Mouse (Mus musculus): ENCODE measurements around the gene Crot. TPM values are rescaled to one million over a fixed set of nuclear protein-coding genes. Genes with fewer than 3 reads are reported as not detected.
"Not testable (repeated sequence)": the region's sequence is repeated elsewhere in the genome, so short reads cannot be mapped to it uniquely, and the experiment has no call there.

Gene Crot
- total RNA-seq, 2 experiments from 2014 or later = 27.5 to 36.1 TPM

DNA sequence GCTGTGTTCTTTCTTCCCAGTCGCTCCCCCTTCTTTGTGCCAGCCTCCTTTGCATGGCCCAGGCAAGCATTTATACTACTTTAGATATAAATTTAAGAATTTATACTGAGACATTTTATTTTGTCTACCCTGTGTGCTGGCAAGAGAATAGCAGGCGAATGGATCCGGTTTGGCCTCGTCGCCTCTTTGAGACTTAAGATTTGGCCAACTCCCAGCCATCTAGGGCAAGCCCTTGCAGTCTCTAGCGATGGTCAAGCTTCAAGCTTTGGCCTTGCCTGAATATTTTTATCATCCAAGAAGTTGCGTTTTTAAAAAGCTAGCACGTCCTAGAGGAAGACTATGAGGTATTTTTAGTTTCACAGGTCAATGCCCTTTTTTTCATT lies 380 bp upstream of the Crot start:
- no peak for ATAC-seq (replicated peaks; ENCODE audit: poor library complexity)

DNA sequence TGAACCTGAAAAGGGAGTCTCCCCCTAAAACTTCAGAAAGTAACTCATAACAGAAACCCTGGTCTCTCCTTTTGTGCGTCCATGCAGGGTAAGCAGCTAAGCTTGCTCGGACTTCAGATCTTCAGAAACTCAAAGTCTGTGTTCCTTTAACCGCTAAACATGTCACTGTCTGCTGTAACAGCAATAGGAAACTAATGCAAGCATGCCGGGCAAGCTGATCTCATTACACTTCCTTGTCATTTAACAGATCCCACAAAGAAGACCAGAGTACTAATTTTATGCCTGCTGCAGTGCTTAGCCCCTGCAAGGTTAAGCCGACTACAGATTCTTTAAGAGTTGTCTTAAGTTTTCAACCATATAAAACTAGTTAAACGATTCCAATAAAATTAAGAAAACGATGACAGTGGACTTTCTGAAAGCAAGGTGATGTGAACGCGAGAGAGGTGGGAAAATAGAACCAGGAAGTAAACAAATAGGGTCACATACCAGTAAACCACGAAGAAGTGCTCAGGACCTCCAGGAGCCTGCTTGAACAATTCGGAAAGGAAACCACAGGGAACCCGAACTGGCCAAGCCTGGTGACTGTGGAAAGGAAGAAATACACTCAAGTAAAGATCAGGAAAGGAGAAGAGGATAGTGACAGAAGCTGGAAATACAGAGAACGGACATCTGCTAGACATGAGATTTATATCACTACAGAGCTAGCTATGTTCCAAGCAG lies 998 bp downstream of the Crot start:
- ATAC-seq (replicated peaks; ENCODE audit: poor library complexity) = peak; percentile 10; the same call in 1 of the 2 replicates

DNA sequence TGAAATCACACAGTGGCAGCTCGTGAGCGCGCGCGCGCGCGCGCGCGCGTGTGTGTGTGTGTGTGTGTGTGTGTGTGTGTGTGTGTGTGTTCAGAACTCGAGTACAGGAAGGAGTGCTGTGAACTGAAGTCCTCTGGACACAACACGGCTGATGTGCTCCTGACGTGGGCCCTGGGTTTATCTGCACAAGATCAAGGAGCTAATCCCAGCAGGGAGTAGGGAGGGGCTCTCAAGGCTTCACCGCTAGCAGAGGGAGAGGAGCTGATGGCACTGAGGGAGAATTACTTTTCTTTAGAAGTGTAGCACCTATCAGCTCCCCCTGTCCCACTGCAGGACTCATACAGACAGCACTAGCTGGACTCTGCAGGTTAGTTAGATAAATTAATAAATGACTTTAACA lies 5.5 kb downstream of the Crot start:
- no peak for ATAC-seq (replicated peaks; ENCODE audit: poor library complexity)

DNA sequence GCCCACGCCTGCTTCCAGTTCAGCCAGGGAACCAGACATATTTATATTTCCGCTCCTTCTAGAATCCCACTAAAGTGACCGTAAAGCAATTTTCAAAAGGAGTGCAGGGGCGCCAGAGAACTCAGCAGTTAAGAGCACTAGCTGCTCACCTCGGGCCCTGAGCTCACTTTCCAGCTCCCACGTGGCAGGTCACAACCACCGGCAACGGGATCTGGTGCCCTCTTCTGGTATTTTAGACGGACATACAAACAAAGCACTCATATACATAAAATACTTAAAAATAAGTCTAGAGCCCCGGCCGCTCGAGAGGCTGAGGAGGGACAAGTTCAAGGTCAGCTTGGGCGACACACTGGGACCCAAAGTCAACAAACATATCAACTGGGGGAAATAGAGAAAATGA lies 6.6 kb downstream of the Crot start:
- no peak for ATAC-seq (replicated peaks; ENCODE audit: poor library complexity)

DNA sequence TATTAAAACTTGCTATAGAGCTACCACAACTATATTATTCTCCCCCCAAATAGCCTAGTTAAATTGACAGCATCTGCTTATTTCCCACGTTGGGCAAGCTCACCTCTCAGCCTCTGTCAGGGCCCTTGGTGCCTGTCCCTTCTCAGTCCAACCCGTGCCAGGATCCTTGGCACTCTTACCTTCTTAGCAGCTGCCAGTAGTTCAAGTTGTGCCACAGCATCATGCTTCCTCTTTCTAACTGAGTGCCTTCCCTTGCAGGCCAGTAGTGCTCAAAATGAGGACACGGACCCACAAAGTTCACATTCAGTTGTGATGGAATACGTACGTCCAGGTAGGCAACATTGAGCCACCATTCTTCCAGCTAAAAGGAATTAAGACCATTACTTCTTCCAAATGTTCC lies 9.2 kb downstream of the Crot start:
- ATAC-seq (replicated peaks; ENCODE audit: poor library complexity) = peak; percentile 60; the same call in 1 of the 2 replicates

DNA sequence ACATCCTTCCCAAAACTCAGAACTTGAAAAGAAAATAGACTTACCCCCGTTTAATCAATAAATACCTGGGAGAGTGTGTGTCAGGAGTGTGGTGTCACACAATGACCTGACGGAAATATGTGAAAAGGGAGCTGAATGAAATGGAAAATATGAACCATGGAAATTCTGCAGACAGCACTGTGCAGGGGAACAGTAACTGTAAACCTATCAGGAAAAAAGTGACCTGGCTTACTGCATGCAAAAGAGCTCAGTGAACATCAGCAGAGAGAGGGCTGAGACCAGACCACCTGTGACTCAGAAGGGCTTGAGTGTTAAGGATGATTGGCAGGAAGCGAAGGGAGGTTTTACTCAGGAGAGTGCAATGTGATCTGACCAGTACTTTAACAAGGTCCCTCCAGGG lies 11.7 kb downstream of the Crot start:
- ATAC-seq (replicated peaks; ENCODE audit: poor library complexity) = no peak

DNA sequence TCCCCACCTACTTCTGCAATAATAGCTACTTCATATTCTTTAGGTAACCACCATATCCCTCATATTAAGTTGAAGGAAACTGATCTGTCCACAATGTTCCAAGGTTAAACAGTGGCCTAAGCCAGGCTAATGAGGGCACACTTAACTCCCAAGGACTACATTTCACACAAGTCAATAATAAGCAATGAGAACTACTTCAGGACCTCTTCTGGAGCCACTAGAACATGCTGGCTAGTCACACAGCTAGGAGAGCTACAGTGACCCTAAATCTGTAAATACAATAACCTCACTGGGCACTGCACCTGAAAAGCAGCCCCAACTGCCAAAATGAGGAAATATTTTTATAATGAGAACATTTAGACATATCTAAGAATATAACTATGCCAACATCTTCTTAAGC lies 22.4 kb downstream of the Crot start:
- ATAC-seq (replicated peaks; ENCODE audit: poor library complexity) = no peak

DNA sequence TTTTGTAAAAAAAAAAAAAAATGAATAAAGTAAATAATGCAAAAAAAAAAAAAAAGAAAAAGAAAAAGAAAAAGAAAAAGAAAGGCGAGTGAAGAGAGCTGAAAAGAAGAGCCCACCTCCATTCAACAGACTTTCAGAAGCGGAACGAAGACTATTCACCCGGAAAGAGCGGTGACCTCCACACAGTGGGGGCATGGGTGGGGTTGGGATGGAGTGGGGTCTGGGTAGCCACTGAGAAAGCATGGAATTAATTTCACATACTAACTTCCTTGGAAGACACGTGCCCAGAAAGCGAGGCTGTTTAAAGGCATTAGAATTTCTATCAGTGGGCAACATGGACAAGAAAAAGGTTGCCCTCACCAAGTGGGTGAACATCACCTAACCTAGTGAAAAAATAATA lies 24.8 kb downstream of the Crot start:
- no peak for ATAC-seq (replicated peaks; ENCODE audit: poor library complexity)

DNA sequence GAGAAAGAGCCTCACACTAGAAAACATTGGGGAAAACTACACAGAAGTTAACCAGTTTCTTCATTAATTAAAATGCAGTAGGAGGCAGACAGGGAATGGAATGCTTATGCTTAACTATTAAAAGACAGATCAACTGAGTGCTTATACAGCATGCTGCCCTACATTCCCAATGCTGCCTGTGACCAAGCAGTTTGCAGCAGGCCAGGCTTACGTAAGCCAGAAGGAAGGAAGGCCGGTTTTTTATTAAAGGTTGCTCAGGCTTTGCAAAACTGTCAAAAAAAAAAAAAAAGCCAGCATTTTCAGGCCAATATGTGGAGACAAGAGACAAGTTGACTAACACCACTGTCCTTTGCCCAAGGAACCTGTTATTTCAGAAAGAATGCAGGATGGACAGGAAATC lies 26.4 kb downstream of the Crot start:
- peak; percentile 65; the same call in 1 of the 2 replicates for ATAC-seq (replicated peaks; ENCODE audit: poor library complexity)

DNA sequence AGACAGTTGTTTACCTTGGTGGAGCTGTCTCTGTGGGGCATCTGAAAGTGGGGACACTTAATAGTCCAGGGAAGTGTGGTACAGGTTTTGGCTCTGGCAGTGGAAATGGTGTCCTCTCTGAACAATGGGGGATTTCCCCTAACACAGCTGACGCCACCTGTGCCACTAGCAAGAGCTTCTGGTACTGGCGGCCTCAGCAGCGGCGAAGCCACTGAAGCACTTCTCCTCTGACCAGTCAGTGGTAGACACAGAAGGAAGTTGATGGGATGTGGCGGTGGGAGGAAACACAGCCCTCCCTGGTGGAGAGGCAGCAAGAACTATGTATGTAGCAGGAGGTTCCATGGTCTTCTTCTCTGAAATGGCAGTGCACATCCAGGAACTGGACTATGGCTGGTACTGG lies 32.6 kb downstream of the Crot start:
- peak; percentile 66 for ATAC-seq (replicated peaks; ENCODE audit: poor library complexity)

DNA sequence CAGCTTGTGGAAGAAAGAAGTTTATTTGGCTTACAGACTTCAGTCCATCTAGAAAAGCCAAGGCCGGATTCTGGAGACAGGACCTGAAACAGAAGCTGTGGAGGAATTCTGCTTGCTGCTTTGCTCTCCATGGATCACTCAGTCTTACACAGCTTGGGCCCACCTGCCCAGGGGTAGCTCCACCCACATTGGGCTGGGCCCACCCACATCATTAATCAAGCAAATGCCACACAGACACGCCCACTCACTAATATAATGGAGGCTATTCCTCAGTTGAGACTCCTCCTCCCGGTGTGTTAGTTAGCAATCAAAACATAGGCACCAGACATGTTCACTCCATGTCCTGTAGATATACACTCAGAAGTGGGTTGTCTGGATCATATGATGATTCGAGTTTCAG lies 36.6 kb downstream of the Crot start:
- peak; percentile 49 for ATAC-seq (replicated peaks; ENCODE audit: poor library complexity)

DNA sequence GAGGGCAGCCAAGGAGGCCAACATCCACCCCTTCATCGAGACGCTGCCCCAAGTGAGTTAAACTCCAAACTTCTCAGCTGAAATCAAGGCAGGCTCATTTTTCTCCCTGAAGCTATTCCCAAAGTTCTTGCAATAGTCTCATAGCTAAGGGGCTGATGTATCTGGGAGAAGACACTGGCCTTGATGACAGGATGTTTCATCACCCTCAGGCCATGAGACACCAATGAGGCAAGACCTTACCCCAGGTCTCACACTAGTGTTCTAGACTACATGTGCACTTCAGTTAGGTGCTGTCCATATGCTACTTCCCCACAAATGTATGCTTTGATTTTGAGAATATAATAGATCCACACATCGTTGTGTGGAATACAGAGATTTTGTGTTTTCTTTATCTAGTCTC lies 41.6 kb downstream of the Crot start:
- ATAC-seq (replicated peaks; ENCODE audit: poor library complexity) = peak; percentile 41

DNA sequence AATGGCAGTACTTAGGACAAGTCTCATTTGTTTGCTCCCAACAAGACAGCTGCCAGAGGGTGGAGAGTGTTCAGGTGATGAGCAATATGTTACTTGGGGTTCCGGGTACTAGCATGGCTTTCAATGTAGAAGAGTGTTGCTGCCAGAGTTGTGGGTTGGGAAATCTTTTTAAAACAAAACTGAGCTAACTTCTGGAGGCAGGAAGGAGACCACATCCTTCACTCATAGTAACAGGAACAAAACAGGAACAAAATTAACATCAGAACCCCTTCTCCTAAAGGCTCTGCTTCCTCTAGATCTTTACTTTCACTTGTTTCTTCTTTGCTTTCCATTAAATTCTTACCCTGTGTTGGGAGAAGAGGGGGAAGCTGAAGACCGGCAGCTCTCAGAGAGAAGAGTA lies 43.5 kb downstream of the Crot start:
- peak; percentile 78 for ATAC-seq (replicated peaks; ENCODE audit: poor library complexity)

DNA sequence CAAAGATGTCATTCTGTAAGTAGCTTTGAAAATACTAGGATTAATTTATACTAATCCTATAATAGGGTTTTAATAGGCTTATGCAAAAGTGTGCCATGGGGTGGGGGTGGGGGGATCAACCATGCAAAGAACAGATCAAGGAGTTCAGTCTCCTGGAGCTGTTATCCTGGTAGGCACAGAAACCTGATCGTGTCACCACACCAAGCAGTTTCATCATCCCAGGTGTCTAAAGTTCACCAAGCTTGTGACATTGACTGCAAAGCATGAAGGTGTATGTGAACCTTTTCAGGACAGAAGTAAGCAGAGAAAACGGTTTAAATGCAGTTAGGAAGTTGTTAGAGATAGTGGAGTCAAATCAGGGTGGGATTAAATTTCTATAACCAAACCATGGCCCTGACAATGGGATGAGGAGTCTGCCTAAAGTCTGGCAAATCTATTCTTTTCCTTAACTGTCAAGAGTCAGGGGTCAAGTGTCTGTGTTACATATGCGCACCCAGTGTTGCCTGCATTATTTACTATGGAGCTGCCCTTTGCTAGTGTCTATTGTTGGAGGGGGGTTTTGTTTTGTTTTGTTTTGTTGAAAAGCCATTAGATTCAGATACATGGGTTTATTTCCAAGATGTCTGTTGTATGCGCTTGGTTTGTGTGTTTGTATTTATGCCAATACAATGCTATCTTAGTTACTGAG lies 49.6 kb downstream of the Crot start:
- no peak for ATAC-seq (replicated peaks; ENCODE audit: poor library complexity)

DNA sequence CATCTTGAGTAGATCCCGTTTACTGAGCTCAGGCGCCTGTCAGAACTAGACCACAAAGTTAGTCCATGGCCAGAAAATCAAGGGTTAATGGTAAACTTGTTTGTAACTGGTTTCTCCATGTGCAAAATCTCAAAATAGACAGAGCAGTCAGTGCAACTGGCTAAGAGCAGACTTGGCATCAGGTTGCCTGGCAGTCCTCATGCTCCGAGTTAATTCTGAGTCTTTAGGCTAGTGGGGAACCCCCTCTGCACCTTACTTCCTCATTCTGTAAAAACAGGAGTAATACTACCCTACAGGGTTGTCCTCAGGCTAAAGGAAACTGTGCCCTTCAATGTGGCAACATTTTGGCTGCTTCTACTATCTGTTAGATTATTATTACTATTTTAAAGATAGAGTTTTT lies 53.3 kb downstream of the Crot start:
- ATAC-seq (replicated peaks; ENCODE audit: poor library complexity) = peak; percentile 96

DNA sequence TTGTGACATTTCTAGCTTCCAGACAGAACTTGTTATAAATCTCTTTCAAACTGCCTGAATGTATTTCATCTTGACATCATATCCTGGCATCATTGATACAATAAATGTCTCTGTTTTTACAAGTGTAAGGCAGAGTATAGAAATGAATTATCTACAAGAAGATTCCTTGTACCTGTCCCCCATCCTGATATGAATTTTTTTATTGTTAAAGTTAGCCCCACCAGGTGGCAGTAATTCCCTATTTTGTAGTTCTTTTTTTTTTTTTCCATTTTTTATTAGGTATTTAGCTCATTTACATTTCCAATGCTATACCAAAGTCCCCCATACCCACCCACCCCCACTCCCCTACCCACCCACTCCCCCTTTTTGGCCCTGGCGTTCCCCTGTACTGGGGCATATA lies 55.9 kb downstream of the Crot start:
- ATAC-seq (replicated peaks; ENCODE audit: poor library complexity) = not testable (repeated sequence)

DNA sequence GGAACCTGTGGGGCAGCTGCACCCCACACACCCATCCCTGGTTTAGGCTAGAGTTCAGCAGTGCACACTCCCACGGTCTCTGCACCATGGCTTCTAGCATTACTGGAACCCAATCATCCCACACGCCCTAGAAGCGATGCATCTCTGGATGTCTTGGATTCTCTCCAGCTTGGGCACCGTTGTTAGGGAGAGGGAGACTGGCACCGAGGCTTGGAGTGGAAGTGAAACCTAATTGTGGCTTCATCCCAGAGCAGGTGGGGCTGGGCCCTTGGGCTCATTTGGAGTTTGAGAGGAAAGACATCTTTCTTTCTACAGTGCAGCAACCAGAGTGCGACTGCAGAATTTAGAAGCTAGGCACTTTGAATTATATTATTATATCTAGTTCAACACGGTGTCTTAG lies 59.2 kb downstream of the Crot start:
- peak; percentile 59 for ATAC-seq (replicated peaks; ENCODE audit: poor library complexity)

DNA sequence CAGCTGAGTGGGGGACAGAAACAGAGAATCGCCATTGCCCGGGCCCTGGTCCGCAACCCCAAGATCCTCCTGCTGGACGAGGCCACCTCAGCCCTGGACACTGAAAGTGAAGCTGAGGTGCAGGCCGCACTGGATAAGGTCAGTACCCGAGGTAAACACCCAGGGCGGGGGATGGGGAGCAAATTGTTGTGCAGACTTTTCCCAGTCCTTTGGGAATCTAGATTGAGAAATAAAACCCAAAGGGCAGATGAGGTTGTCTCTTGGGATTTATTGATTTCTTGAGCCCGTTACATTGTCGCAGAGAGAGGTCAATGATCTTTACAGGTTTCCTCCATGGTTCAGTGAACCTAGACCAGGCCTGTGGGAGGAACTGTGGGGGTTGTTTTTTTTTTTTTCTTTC lies 68.7 kb downstream of the Crot start:
- no peak for ATAC-seq (replicated peaks; ENCODE audit: poor library complexity)

DNA sequence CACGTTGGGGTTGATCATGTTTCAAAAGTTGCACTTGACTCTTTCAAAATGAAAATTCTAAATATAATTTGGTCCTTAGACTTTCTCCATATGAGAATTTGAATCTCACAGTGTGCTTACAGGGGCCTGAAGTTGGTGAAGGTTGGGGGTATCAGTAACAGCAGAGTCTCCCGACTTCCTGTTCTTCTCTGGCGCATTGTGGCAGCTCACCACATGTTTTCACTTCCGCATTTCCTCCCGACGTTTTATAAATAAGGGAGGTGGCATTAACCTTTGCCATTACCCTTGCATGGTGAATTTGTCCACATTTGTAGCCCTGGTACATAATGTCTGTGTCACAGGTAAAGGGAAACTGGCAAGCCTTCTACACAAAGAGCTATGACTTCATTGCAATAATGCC lies 80.1 kb downstream of the Crot start:
- ATAC-seq (replicated peaks; ENCODE audit: poor library complexity) = peak; percentile 97

DNA sequence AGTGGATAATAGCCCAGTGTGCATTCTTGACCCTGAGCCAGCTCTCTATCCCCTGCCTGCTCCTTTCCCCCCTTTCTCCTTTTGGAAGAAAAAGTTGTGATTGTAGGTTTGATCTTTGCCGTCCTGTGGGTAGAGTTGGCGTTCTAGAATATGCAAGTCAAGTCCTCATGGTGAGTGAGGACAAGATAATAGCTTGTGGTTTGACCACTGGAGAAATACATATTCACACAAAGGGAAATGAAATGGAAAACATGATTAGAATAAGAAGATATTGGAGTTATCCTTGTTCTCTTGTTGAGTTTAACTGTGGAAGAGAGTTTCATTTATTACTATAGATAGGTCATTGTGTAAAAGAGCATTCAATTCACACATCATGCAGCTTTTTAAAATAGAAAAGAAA lies 80.7 kb downstream of the Crot start:
- peak; percentile 9; the same call in 1 of the 2 replicates for ATAC-seq (replicated peaks; ENCODE audit: poor library complexity)

Data from megakaryocyte progenitor cell, adult 5-6 weeks (primary cell).